Mouse (Mus musculus) left cerebral cortex, adult 2 months (tissue): ENCODE measurements around the gene Olfr1022. TPM values are rescaled to one million over a fixed set of nuclear protein-coding genes. Genes with fewer than 3 reads are reported as not detected.

ENCODE experiments used
- DNase-seq, 2 experiments: peaks; one replicate each; pipeline ENCODE4 v3.0.0; 2021 to 2022; ENCODE audit warnings: low spot score in 2 of 2, mixed read lengths in 1 of 2; ENCODE audit errors: extremely low spot score in 1 of 2
- H3K27ac ChIP-seq: fragments of 200-600 bp; 2 replicates; pipeline ENCODE4 v1.8.1; 2022
- H3K4me3 ChIP-seq: fragments of 200-600 bp; 2 replicates; pipeline ENCODE4 v1.8.1; 2022
- CTCF ChIP-seq: fragments of 200-600 bp; IDR thresholded peaks from 2 replicates; pipeline ENCODE4 v1.8.1; 2022; ENCODE audit warnings: antibody characterized with exemption, mild to moderate bottlenecking, moderate library complexity
- intact Hi-C: fragments of 180-260 bp; cut with DNase I; formaldehyde crosslinking; loops from one replicate; pipeline ENCODE4 v1.15.1; 2025
- long read RNA-seq, 2 experiments: library from polyadenylated mRNA; stranded (forward); transcript quantifications; one replicate each; pipeline ENCODE4 v2.0.0; 2021; ENCODE audit warnings: borderline mapping rate in 2 of 2
- total RNA-seq, 2 experiments: library from RNA; stranded (reverse); gene quantifications; 2 replicates each; pipeline ENCODE4 v1.2.3; 2021

The Olfr1022 gene
- not detected for total RNA-seq
- long read RNA-seq, experiment 1: 0 reads
- long read RNA-seq, experiment 2: 0 reads

- Histone ChIP-seq H3K27ac (no peak within 1 kb of the TSS), H3K4me3 (no peak within 1 kb of the TSS)
- no peak for DNase-seq
- TF ChIP-seq CTCF: no peak
- intact Hi-C loops: no loop called here
These were observed at the start of gene Olfr1022 for GRCm38 (mm10) chr2:85868294-85868693. Gene Olfr1022 (plus strand): TSS chr2:85868594.

DNA sequence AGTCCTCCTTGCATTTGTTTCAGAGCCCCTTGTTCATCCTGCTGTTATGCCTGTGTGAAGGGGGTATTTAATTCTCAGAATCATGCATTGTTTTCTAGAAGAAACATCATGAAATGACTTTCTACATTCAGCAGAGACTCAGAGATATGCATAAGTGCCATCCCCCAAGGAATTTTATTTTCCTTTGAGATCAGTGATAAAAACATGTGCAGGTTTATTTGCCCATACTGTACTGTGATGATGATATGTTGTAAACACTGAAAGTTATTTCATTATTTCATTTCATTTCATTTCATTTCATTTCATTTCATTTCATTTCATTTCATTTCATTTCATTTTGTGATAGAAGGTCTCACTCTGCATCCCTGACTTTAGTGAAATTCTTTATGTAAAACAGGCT is 23.0 kb upstream of the Olfr1022 start, which contains the start of gene Olfr1019:
TSS of gene Olfr1019 (minus strand) at position 101 of the 400 bp plus-strand sequence.
- intact Hi-C loops: no loop called here
- no peak for TF ChIP-seq CTCF
- no peak for DNase-seq
- Histone ChIP-seq H3K4me3 (no peak within 1 kb of the TSS), H3K27ac (no peak within 1 kb of the TSS)

DNA sequence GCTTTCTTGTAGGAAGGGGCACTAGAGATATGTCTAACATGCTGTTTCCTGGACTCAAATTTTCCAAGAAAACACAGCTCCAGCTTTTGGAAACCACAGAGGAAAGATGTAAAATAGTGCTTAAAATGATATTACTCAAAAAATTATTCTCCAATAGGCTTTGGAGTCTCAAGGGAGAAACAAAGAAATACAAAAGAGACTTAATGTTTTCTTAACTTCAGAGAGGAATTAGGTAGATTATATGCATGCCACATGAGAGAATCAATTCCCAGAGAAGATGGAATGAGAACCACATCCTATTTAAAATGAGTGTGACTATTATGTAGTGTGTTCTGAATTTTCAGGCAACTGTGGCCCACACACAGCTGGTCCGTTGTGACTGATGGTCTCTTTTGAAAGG is 21.7 kb upstream of the Olfr1022 start, which contains the start of gene Olfr1020:
TSS of gene Olfr1020 (plus strand) at position 301 of the 400 bp plus-strand sequence.
- no peak for DNase-seq
- H3K4me3 ChIP-seq: no peak within 1 kb of the TSS
- no peak for TF ChIP-seq CTCF
- intact Hi-C loops: no loop called here
- H3K27ac ChIP-seq: no peak within 1 kb of the TSS

DNA sequence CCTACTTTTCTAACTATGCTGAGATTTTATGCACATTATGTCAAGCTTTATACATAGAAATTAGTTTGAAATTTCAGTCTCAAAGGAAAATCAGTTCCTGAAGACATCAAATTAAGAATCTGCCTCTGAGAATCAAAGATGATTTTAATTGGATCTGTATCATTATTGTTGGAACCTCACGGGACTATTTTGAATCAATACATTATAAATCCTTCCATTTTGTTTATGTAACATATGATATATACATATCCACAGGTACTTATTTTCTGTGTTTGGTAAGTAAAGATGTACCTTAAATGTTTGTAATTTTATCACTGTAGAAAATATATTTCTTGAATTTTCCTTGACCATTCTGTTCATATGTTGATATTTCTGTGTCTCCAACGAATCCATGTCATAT is 16.9 kb downstream of the Olfr1022 start, which contains the start of gene Olfr1023:
TSS of gene Olfr1023 (plus strand) at position 301 of the 400 bp plus-strand sequence.
- Histone ChIP-seq H3K27ac (no peak within 1 kb of the TSS), H3K4me3 (no peak within 1 kb of the TSS)
- intact Hi-C loops: no loop called here
- no peak for TF ChIP-seq CTCF
- DNase-seq: no peak

DNA sequence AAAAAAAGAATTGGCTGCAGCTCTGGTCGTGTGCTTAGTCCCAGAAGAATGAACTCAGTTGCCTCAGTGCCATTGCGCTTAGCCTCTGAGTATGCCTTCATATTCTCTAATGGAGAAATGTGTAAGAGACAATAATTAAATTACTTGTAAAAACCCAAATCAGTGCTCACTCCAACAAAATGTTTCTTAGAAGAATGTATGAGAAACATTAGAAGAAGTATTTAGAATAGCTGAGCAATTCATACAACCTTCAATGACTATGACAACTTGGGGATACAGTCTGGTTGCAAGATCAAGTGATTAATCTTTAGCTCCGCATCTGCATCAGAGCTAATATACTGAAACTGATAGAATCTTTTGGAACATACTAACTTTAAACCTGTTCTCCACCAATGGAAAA is 36.6 kb downstream of the Olfr1022 start, which contains the start of gene Olfr1024:
TSS of gene Olfr1024 (minus strand) at position 101 of the 400 bp plus-strand sequence.
- H3K4me3 ChIP-seq: no peak within 1 kb of the TSS
- intact Hi-C loops: no loop called here
- no peak for TF ChIP-seq CTCF
- no peak within 1 kb of the TSS for H3K27ac ChIP-seq
- no peak for DNase-seq

DNA sequence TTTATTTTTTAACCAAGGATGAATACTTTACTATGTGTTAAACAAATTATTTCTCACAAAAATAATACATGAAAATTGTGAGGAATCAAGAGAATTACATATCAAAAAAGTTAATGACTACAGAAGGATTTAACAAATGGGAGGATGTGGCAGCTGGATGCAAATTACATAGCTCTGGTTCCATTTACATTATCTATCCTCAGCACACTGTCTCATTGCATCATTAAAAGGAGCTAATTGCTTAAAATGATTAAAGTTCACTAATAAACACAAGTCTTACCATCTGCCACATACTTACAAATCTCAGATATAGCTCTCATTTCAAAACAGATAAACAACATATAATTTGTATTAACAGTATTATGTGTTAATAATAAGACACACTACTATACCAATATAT is 44.8 kb downstream of the Olfr1022 start:
- no peak overlapping the region for H3K4me3 ChIP-seq
- no peak for DNase-seq
- intact Hi-C loops: no loop called here
- no peak overlapping the region for H3K27ac ChIP-seq
- no peak for TF ChIP-seq CTCF

DNA sequence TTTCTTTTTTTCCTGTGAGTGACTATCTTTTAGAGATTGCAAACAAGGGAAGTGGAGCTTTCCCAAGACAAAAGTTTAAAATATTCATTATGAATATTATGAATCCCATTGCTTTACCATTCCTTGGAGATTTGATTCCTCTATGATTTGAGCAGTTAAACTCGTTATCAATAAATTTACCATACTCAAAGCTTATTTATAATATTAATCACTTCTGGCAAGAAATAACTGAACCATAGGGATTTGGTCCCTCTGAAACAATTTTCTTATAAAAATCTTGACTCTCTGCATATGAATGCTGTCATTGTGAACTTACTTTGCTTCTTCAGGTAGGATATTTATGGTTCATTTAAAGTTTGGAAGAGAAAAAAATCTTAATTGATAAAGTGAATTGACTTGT is 46.5 kb downstream of the Olfr1022 start, which contains the start of gene Olfr1025-ps1:
TSS of gene Olfr1025-ps1 (plus strand) at position 301 of the 400 bp plus-strand sequence.
- intact Hi-C loops: no loop called here
- DNase-seq: no peak
- Histone ChIP-seq H3K27ac (no peak within 1 kb of the TSS), H3K4me3 (no peak within 1 kb of the TSS)
- TF ChIP-seq CTCF: no peak

Other genes with a start within 250 kb of the Olfr1022 start
- gene Olfr1002, start 217.9 kb upstream of the Olfr1022 start, total RNA-seq: not detected
- gene Olfr154, start 204.1 kb upstream of the Olfr1022 start, total RNA-seq: not detected
- gene Olfr1006, start 189.8 kb upstream of the Olfr1022 start, total RNA-seq: not detected
- gene Olfr1008, start 179.2 kb upstream of the Olfr1022 start, total RNA-seq: not detected
- gene Olfr1009, start 153.2 kb upstream of the Olfr1022 start, total RNA-seq: not detected
- gene Olfr1012, start 105.8 kb upstream of the Olfr1022 start, total RNA-seq: not detected
- not detected for gene Olfr1013, start 101.5 kb upstream of the Olfr1022 start, total RNA-seq
- not detected for gene Olfr1014, start 95.9 kb upstream of the Olfr1022 start, total RNA-seq
- gene Olfr1015, start 86.6 kb upstream of the Olfr1022 start, total RNA-seq: not detected
- gene Olfr1016, start 66.0 kb upstream of the Olfr1022 start, total RNA-seq: not detected
- gene Olfr1018, start 50.1 kb upstream of the Olfr1022 start, total RNA-seq: not detected
- gene Olfr1019, start 23.1 kb upstream of the Olfr1022 start, total RNA-seq: not detected
- gene Olfr1020, start 21.6 kb upstream of the Olfr1022 start, total RNA-seq: not detected
- gene Olfr1023, start 17.0 kb downstream of the Olfr1022 start, total RNA-seq: not detected
- gene Olfr1024, start 36.5 kb downstream of the Olfr1022 start, total RNA-seq: not detected
- gene Olfr1025-ps1, start 46.6 kb downstream of the Olfr1022 start, total RNA-seq: not detected
- gene Olfr1026, start 53.0 kb downstream of the Olfr1022 start, total RNA-seq: not detected
- not detected for gene Olfr1028, start 81.8 kb downstream of the Olfr1022 start, total RNA-seq
- gene Olfr1029, start 105.3 kb downstream of the Olfr1022 start, total RNA-seq: not detected
- not detected for gene Olfr1030, start 110.7 kb downstream of the Olfr1022 start, total RNA-seq
- not detected for gene Olfr1031, start 121.7 kb downstream of the Olfr1022 start, total RNA-seq
- gene Olfr1032, start 136.9 kb downstream of the Olfr1022 start, total RNA-seq: not detected
- gene Olfr1033, start 152.0 kb downstream of the Olfr1022 start, total RNA-seq: not detected
- gene Olfr1034, start 177.3 kb downstream of the Olfr1022 start, total RNA-seq: not detected
- gene Olfr1036, start 205.4 kb downstream of the Olfr1022 start, total RNA-seq: not detected
- gene Olfr1037, start 218.8 kb downstream of the Olfr1022 start, total RNA-seq: not detected